Mouse (Mus musculus) myocyte (in vitro differentiated cells): ENCODE data around the gene Pfkp. TPM values are rescaled to one million over a fixed set of nuclear protein-coding genes. Genes with fewer than 3 reads are reported as not detected.

Source experiments
- H3K27me3 ChIP-seq: one replicate; pipeline ENCODE4 v1.6.1; 2011; ENCODE audit not compliant: control insufficient read depth, insufficient read depth, insufficient read length
- H3K36me3 ChIP-seq: one replicate; pipeline ENCODE4 v1.6.1; 2011; ENCODE audit not compliant: control insufficient read depth, insufficient read depth
- H3K4me2 ChIP-seq: one replicate; pipeline ENCODE4 v1.6.1; 2011; ENCODE audit warnings: low read depth, control low read depth
- H3K4me3 ChIP-seq: one replicate; pipeline ENCODE4 v1.5.1; 2011; ENCODE audit warnings: mild to moderate bottlenecking, control low read depth, moderate library complexity
- H3K79me2 ChIP-seq: one replicate; pipeline ENCODE4 v1.6.1; 2011; ENCODE audit not compliant: control insufficient read depth, insufficient read depth
- H3ac ChIP-seq: one replicate; pipeline ENCODE4 v1.6.1; 2011; ENCODE audit not compliant: control insufficient read depth, insufficient read length
- CEBPB ChIP-seq: IDR thresholded peaks from 2 replicates; pipeline ENCODE4 v1.6.1; 2011; ENCODE audit warnings: mild to moderate bottlenecking, moderate library complexity; ENCODE audit not compliant: poor library complexity, insufficient read depth, severe bottlenecking
- E2F4 ChIP-seq: IDR thresholded peaks from one replicate; pipeline ENCODE4 v1.6.1; 2011; ENCODE audit warnings: mild to moderate bottlenecking, control low read depth, moderate library complexity; ENCODE audit not compliant: insufficient read depth
- MAX ChIP-seq: IDR thresholded peaks from one replicate; pipeline ENCODE4 v1.6.1; 2011; ENCODE audit warnings: low read depth, mild to moderate bottlenecking, control low read depth
- MYOD1 ChIP-seq, 3 experiments: IDR thresholded peaks; one replicate each; pipeline ENCODE4 v1.6.1; 2011; ENCODE audit warnings: control low read depth in 2 of 3, low read depth in 2 of 3, mild to moderate bottlenecking in 2 of 3, moderate library complexity in 1 of 3; ENCODE audit not compliant: insufficient read length in 2 of 3, control insufficient read depth in 1 of 3
- MYOG ChIP-seq, 3 experiments: IDR thresholded peaks; one replicate each; pipeline ENCODE4 v1.6.1; 2011; ENCODE audit warnings: control low read depth in 2 of 3, low read depth in 2 of 3, mild to moderate bottlenecking in 2 of 3; ENCODE audit not compliant: insufficient read length in 2 of 3, control insufficient read depth in 1 of 3, insufficient read depth in 1 of 3
- POLR2A ChIP-seq: IDR thresholded peaks from one replicate; pipeline ENCODE4 v1.6.1; 2011; ENCODE audit warnings: low read depth, mild to moderate bottlenecking, control low read depth, moderate library complexity; ENCODE audit not compliant: insufficient read length
- POLR2AphosphoS2 ChIP-seq: IDR thresholded peaks from one replicate; pipeline ENCODE4 v1.6.1; 2011; ENCODE audit warnings: low read depth, control low read depth; ENCODE audit not compliant: insufficient read length
- REST ChIP-seq: IDR thresholded peaks from one replicate; pipeline ENCODE4 v1.6.1; 2011; ENCODE audit warnings: mild to moderate bottlenecking, control low read depth, moderate library complexity; ENCODE audit not compliant: insufficient read depth, insufficient read length
- SRF ChIP-seq: IDR thresholded peaks from one replicate; pipeline ENCODE4 v1.6.1; 2011; ENCODE audit warnings: low read depth; ENCODE audit not compliant: control insufficient read depth, insufficient read length
- TCF12 ChIP-seq: IDR thresholded peaks from one replicate; pipeline ENCODE4 v1.6.1; 2011; ENCODE audit warnings: mild to moderate bottlenecking, control low read depth; ENCODE audit not compliant: poor library complexity, insufficient read depth, severe bottlenecking
- TCF3 ChIP-seq: IDR thresholded peaks from one replicate; pipeline ENCODE4 v1.6.1; 2011; ENCODE audit warnings: low read depth, control low read depth; ENCODE audit not compliant: insufficient read length
- USF1 ChIP-seq: IDR thresholded peaks from one replicate; pipeline ENCODE4 v1.6.1; 2011; ENCODE audit warnings: low read depth, mild to moderate bottlenecking, control low read depth, moderate library complexity
- polyA plus RNA-seq: library from polyadenylated mRNA; unstranded; fragments of >200 nt; fragmentation: generic; extraction: Trizol; gene quantifications from one replicate; pipeline ENCODE4 v1.2.1, GENCODE M21; 2012; ENCODE audit warnings: missing spikeins

Gene Pfkp
- polyA plus RNA-seq, 1 experiment, result 74.9 TPM

GRCm38 (mm10) chr13:6626508-6627114, 22.0 kb downstream of the Pfkp start:
- Histone ChIP-seq H3K36me3 (peaks cover 1% of the 10 kb centered on the region), H3K79me2 (peaks cover 9% of the 10 kb centered on the region), H3ac (no peak overlapping the region), H3K4me2 (peak overlapping the region; percentile 7), H3K4me3 (no peak overlapping the region), H3K27me3 (no peaks in the 10 kb centered on the region)
- TF ChIP-seq CEBPB (no peak), TCF12 (no peak), POLR2AphosphoS2 (no peak), TCF3 (no peak), E2F4 (no peak), REST (no peak), SRF (no peak), USF1 (no peak), POLR2A (no peak), MAX (no peak), MYOG (IDR thresholded peaks at IDR 0.05; ENCODE audit: control insufficient read depth in 1 of 3, insufficient read depth in 1 of 3, insufficient read length in 2 of 3, low read depth in 2 of 3) (no peak), MYOD1 (IDR thresholded peaks at IDR 0.05; ENCODE audit: control insufficient read depth in 1 of 3, insufficient read length in 2 of 3, low read depth in 2 of 3) (no peak)

- TF ChIP-seq REST (no peak), SRF (no peak), TCF3 (no peak), MYOD1 (IDR thresholded peaks at IDR 0.05; ENCODE audit: control insufficient read depth in 1 of 3, insufficient read length in 2 of 3, low read depth in 2 of 3) (no peak)
- peaks cover 9% of the 10 kb centered on the region for H3K79me2 ChIP-seq
- peak overlapping the region; percentile 7 for H3K4me2 ChIP-seq
Measured at GRCm38 (mm10) chr13:6625942-6626341, 22.6 kb downstream of the Pfkp start.

GRCm38 (mm10) chr13:6624604-6625003, 24.0 kb downstream of the Pfkp start:
- H3K4me3 ChIP-seq, result no peak overlapping the region
- H3ac ChIP-seq, result no peak overlapping the region
- peaks cover 5% of the 10 kb centered on the region for H3K36me3 ChIP-seq
- TF ChIP-seq POLR2A (no peak), MYOG (IDR thresholded peaks at IDR 0.05; ENCODE audit: control insufficient read depth in 1 of 3, insufficient read depth in 1 of 3, insufficient read length in 2 of 3, low read depth in 2 of 3) (peak in 1 of 3 experiments; percentile 3), E2F4 (no peak), TCF12 (no peak), CEBPB (no peak), USF1 (peak; percentile 51)
- H3K4me2 ChIP-seq, result peak overlapping the region; percentile 70
- H3K27me3 ChIP-seq, result no peaks in the 10 kb centered on the region
- H3K79me2 ChIP-seq, result peaks cover 4% of the 10 kb centered on the region

More at GRCm38 (mm10) chr13:6625942-6626341, 22.6 kb downstream of the Pfkp start:
- peaks cover 5% of the 10 kb centered on the region for H3K36me3 ChIP-seq
- no peaks in the 10 kb centered on the region for H3K27me3 ChIP-seq
- no peak overlapping the region for H3K4me3 ChIP-seq
- H3ac ChIP-seq, result no peak overlapping the region

- Histone ChIP-seq H3K36me3 (peaks cover 5% of the 10 kb centered on the region), H3K4me2 (peak overlapping the region; percentile 70), H3K79me2 (peaks cover 4% of the 10 kb centered on the region), H3K27me3 (no peaks in the 10 kb centered on the region), H3ac (no peak overlapping the region), H3K4me3 (no peak overlapping the region)
- TF ChIP-seq CEBPB (peak; percentile 39; the same call in 1 of the 2 replicates), MAX (no peak)
Measured at GRCm38 (mm10) chr13:6624121-6624520, 24.5 kb downstream of the Pfkp start.

- Histone ChIP-seq H3K4me2 (no peak overlapping the region), H3ac (no peak overlapping the region), H3K4me3 (no peak overlapping the region), H3K36me3 (peaks cover 14% of the 10 kb centered on the region), H3K27me3 (no peaks in the 10 kb centered on the region), H3K79me2 (no peaks in the 10 kb centered on the region)
- TF ChIP-seq CEBPB, result no peak
Measured at GRCm38 (mm10) chr13:6621831-6622230, 26.7 kb downstream of the Pfkp start.

GRCm38 (mm10) chr13:6620250-6620649, 28.3 kb downstream of the Pfkp start:
- TF ChIP-seq MYOG (IDR thresholded peaks at IDR 0.05; ENCODE audit: control insufficient read depth in 1 of 3, insufficient read depth in 1 of 3, insufficient read length in 2 of 3, low read depth in 2 of 3) (no peak), MYOD1 (IDR thresholded peaks at IDR 0.05; ENCODE audit: control insufficient read depth in 1 of 3, insufficient read length in 2 of 3, low read depth in 2 of 3) (peak in 2 of 3 experiments; percentile 80 to 81)
- H3K4me2 ChIP-seq, result no peak overlapping the region
- no peaks in the 10 kb centered on the region for H3K79me2 ChIP-seq
- H3K4me3 ChIP-seq, result no peak overlapping the region
- peaks cover 30% of the 10 kb centered on the region for H3K36me3 ChIP-seq
- no peaks in the 10 kb centered on the region for H3K27me3 ChIP-seq
- H3ac ChIP-seq, result no peak overlapping the region
